Mouse (Mus musculus) limb, embryonic 11.5 days (tissue): ENCODE data around the gene Apoc2. TPM values are rescaled to one million over a fixed set of nuclear protein-coding genes. Genes with fewer than 3 reads are reported as not detected.
A peak's percentile ranks its signal among the peaks of the same experiment; 100 is the strongest.

ENCODE experiments used
- ATAC-seq: fragments of 200-750 bp; cut with Nextera tagmentation; 2 replicates; pipeline ENCODE4 v1.8.0; 2017; ENCODE audit warnings: low read depth; ENCODE audit not compliant: insufficient number of reproducible peaks, low FRiP score, low TSS enrichment
- DNase-seq: peaks from one replicate; pipeline ENCODE4 v3.0.0-alpha.2; 2015; ENCODE audit warnings: low spot score
- H3K27ac ChIP-seq: fragments of 300-500 bp; sonication (generic); replicated peaks from 2 replicates; pipeline ENCODE4 v1.5.1; 2014; ENCODE audit warnings: low read depth, mild to moderate bottlenecking, low read length
- H3K27me3 ChIP-seq: fragments of 300-500 bp; sonication (generic); 2 replicates; pipeline ENCODE4 v1.6.1; 2014; ENCODE audit warnings: mild to moderate bottlenecking, low read length, mixed read lengths; ENCODE audit not compliant: control insufficient read depth, insufficient read depth
- H3K36me3 ChIP-seq: fragments of 300-500 bp; sonication (generic); 2 replicates; pipeline ENCODE4 v1.6.1; 2014; ENCODE audit warnings: mild to moderate bottlenecking, low read length, moderate library complexity, mixed read lengths; ENCODE audit not compliant: control insufficient read depth, insufficient read depth
- H3K4me1 ChIP-seq: fragments of 300-500 bp; sonication (generic); 2 replicates; pipeline ENCODE4 v1.6.1; 2014; ENCODE audit warnings: low read length, mixed read lengths; ENCODE audit not compliant: control insufficient read depth, insufficient read depth
- H3K4me2 ChIP-seq: fragments of 300-500 bp; sonication (generic); 2 replicates; pipeline ENCODE4 v1.6.1; 2014; ENCODE audit warnings: low read depth, mild to moderate bottlenecking, moderate library complexity; ENCODE audit not compliant: severe bottlenecking
- H3K4me3 ChIP-seq: fragments of 300-500 bp; sonication (generic); 2 replicates; pipeline ENCODE4 v1.5.1; 2014; ENCODE audit warnings: low read depth, low read length
- H3K9ac ChIP-seq: fragments of 300-500 bp; sonication (generic); 2 replicates; pipeline ENCODE4 v1.6.1; 2014; ENCODE audit warnings: mild to moderate bottlenecking, low read length
- H3K9me3 ChIP-seq: fragments of 300-500 bp; sonication (generic); 2 replicates; pipeline ENCODE4 v1.6.1; 2016; ENCODE audit warnings: low read length; ENCODE audit not compliant: control insufficient read depth
- WGBS: fragments of 180-500 bp; shearing (Covaris S2); extraction: QIAGEN DNeasy Blood & Tissue Kit; methylation state at CpG from one replicate; pipeline ENCODE4 v1.1.7; 2014; 5-methylcytosine and 5-hydroxymethylcytosine counted together
- polyA plus RNA-seq: library from polyadenylated mRNA; unstranded; fragments of >200 nt; fragmentation: Nextera tagmentation; extraction: Ambion mirVana; gene quantifications from 2 replicates; pipeline ENCODE4 v1.2.1, GENCODE M21; 2014

Gene Apoc2
- polyA plus RNA-seq, 1 experiment from 2014 or later: 0.77 TPM

GRCm38 (mm10) chr7:19634591-19634990 is 43.1 kb downstream of the Apoc2 start:
- Histone ChIP-seq H3K9ac (no peak overlapping the region), H3K27ac (no peak overlapping the region), H3K9me3 (no peaks in the 10 kb centered on the region), H3K4me1 (0 out of 2 replicates have a peak, but pooled peaks cover 2% of the 10 kb centered on the region), H3K36me3 (peaks cover 35% of the 10 kb centered on the region), H3K4me3 (no peak overlapping the region), H3K4me2 (no peak overlapping the region), H3K27me3 (no peaks in the 10 kb centered on the region)
- no peak for DNase-seq
- 91% methylated on average over 2 of the region's 2 CpGs for WGBS
- ATAC-seq: no peak

- WGBS: 90% methylated on average over 15 of the region's 15 CpGs
These were observed 43.9 kb downstream of the Apoc2 start for GRCm38 (mm10) chr7:19633855-19634254.

DNA sequence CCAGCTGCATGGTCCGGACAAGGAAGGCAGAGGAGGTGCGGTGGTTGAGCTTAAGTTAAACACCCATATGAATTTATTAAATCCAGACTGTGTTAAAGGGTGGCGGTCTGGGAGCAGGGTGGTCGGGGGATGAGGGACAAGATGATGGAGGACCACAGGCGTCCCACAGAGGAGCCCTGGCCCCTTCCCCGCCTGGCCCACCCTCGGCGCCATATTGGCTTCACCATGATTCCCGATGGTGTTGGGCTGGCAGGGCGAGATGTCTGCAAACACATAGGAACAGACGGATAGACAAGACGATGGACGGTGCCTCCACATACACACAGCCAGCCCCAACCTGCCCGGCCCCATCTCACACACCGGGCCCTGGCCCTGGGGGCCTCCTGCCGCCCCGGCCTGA is 44.5 kb downstream of the Apoc2 start:
- Histone ChIP-seq H3K4me1 (0 out of 2 replicates have a peak, but pooled peaks cover 2% of the 10 kb centered on the region), H3K27ac (no peak overlapping the region), H3K9ac (no peak overlapping the region), H3K27me3 (no peaks in the 10 kb centered on the region), H3K4me3 (no peak overlapping the region), H3K9me3 (no peaks in the 10 kb centered on the region), H3K36me3 (peaks cover 29% of the 10 kb centered on the region), H3K4me2 (no peak overlapping the region)
- ATAC-seq: no peak
- 96% methylated on average over 17 of the region's 17 CpGs for WGBS
- no peak for DNase-seq

More at GRCm38 (mm10) chr7:19633855-19634254, 43.9 kb downstream of the Apoc2 start:
- Histone ChIP-seq H3K9me3 (no peaks in the 10 kb centered on the region), H3K4me3 (no peak overlapping the region), H3K4me1 (0 out of 2 replicates have a peak, but pooled peaks cover 2% of the 10 kb centered on the region), H3K36me3 (peaks cover 35% of the 10 kb centered on the region), H3K27ac (no peak overlapping the region), H3K4me2 (no peak overlapping the region), H3K9ac (no peak overlapping the region), H3K27me3 (no peaks in the 10 kb centered on the region)
- DNase-seq (no peak), ATAC-seq (no peak)

- no peak for DNase-seq
- H3K27ac ChIP-seq: no peak overlapping the region
- H3K27me3 ChIP-seq: no peaks in the 10 kb centered on the region
- no peaks in the 10 kb centered on the region for H3K9me3 ChIP-seq
- H3K4me2 ChIP-seq: no peak overlapping the region
- ATAC-seq: no peak
- 0 out of 2 replicates have a peak, but pooled peaks cover 2% of the 10 kb centered on the region for H3K4me1 ChIP-seq
- H3K36me3 ChIP-seq: peaks cover 29% of the 10 kb centered on the region
- no peak overlapping the region for H3K4me3 ChIP-seq
- no peak overlapping the region for H3K9ac ChIP-seq
These were observed 45.0 kb downstream of the Apoc2 start for GRCm38 (mm10) chr7:19632720-19633119.

- Histone ChIP-seq H3K27me3 (no peaks in the 10 kb centered on the region), H3K36me3 (peaks cover 28% of the 10 kb centered on the region), H3K9ac (no peak overlapping the region), H3K4me3 (no peak overlapping the region), H3K4me1 (0 out of 2 replicates have a peak, but pooled peaks cover 2% of the 10 kb centered on the region), H3K9me3 (no peaks in the 10 kb centered on the region), H3K27ac (no peak overlapping the region), H3K4me2 (no peak overlapping the region)
- DNase-seq (no peak), ATAC-seq (no peak)
These were observed 45.5 kb downstream of the Apoc2 start for GRCm38 (mm10) chr7:19632275-19632674.

DNA sequence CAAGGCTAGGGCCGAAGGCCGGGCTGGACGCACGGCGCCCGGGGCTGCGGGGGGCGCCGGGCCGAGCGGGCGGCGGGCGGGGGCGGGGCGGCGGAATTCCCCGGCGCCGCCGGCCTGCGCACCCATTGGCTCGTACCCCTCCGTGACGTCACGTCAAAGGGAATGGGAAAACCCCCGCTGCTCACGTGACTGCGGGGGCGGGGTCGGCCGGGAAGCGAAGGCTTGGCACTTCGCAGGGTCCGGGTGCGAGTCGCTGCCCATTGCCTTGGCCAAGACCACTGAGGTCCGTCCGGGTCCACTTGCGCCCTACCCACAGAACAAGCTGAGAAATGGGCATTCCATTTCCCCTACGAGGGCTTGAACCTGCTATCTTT is 48.4 kb downstream of the Apoc2 start, which contains the start of gene Relb:
TSS of gene Relb (minus strand) at position 78 of the 374 bp plus-strand sequence.
- no peaks in the 10 kb centered on the region for H3K9me3 ChIP-seq
- H3K27ac ChIP-seq: peak within 1 kb of the TSS; percentile 59; the same call in 1 of the 2 replicates
- peak within 1 kb of the TSS; percentile 90 for H3K4me2 ChIP-seq
- under 1% methylated on average over 27 of the region's 41 CpGs for WGBS
- ATAC-seq: no peak; the same call in none of the 2 replicates
- H3K4me3 ChIP-seq: peak within 1 kb of the TSS; percentile 61
- DNase-seq: peak; percentile 92
- H3K4me1 ChIP-seq: 0 out of 2 replicates have a peak, but pooled peaks cover 2% of the 10 kb centered on the region
- H3K9ac ChIP-seq: peak within 1 kb of the TSS; percentile 35
- H3K27me3 ChIP-seq: no peaks in the 10 kb centered on the region
- H3K36me3 ChIP-seq: peaks cover 9% of the 10 kb centered on the region; the same call in 1 of the 2 replicates

DNA sequence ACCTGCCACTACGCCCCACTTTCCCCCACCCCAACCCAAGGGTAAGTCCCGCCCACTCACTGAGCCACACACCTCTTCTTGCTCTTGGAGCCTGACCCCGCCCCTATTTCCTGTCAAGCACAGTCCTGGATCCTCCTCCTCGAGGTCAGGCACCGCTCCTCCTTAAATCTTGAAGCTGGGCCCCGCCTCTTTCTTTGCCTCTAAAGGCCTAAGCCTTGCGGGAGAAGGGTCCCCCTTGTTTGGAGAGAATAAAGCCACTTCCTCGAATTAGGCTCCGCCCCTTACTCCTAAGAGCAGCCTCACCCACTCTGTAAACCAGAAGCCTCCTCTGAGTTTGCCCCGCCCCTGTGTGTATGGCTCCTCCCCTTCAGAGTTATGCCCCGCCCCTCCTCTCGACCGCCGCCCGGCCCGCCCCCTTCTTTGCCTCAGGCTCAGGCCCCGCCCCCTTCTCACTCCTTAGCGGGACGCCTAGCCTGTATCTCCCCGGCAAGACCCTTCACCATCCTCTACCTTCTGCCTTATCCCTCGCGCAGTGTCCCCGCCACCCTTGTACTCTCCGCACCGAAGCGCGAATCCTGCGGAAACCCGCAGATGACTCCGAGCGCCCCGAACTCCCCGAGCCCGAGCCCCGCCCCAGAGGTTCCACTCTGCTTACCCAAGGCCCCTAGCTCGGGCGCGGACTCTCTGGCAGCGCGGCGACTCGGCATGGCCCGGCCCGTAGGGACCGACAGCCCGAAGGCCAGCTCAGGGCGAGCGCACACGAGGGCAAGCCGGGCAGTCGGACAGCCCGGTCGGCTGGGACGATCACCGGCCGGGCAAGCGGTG is 49.0 kb downstream of the Apoc2 start:
- Histone ChIP-seq H3K4me3 (peak overlapping the region; percentile 61), H3K4me1 (0 out of 2 replicates have a peak, but pooled peaks cover 2% of the 10 kb centered on the region), H3K36me3 (peaks cover 7% of the 10 kb centered on the region; the same call in 1 of the 2 replicates), H3K9ac (peak overlapping the region; percentile 35), H3K27ac (peak overlapping the region; percentile 59; the same call in 1 of the 2 replicates), H3K9me3 (no peaks in the 10 kb centered on the region), H3K27me3 (no peaks in the 10 kb centered on the region), H3K4me2 (peak overlapping the region; percentile 90)
- DNase-seq: peak; percentile 92
- ATAC-seq: peak; percentile 90
- 2% methylated on average over 56 of the region's 57 CpGs for WGBS

DNA sequence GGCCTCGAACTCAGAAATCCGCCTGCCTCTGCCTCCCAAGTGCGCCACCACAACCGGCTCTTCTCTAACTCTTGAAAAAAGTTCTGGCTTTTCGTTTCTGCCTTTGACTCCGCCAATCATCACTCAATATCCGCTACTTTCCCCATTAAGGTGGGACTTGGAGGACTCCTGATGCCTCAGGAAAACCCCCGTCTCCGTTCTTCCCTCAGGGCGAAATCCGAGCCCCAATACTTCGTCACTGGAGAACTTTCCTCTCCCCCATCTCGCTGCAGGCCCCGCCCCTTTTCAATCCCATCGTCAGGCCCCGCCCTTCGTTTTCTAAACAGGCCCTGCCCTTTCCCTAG is 49.6 kb downstream of the Apoc2 start:
- 0 out of 2 replicates have a peak overlapping the region, but pooled peaks have one; percentile 14 for H3K27ac ChIP-seq
- DNase-seq (peak; percentile 86), ATAC-seq (peak; percentile 2; the same call in 1 of the 2 replicates)
- H3K4me2 ChIP-seq: peak overlapping the region; percentile 90
- peaks cover 7% of the 10 kb centered on the region; the same call in 1 of the 2 replicates for H3K36me3 ChIP-seq
- no peaks in the 10 kb centered on the region for H3K27me3 ChIP-seq
- 0 out of 2 replicates have a peak overlapping the region, but pooled peaks have one; percentile 17 for H3K9ac ChIP-seq
- H3K4me1 ChIP-seq: 0 out of 2 replicates have a peak, but pooled peaks cover 2% of the 10 kb centered on the region
- peak overlapping the region; percentile 61 for H3K4me3 ChIP-seq
- 14% methylated on average over 17 of the region's 17 CpGs for WGBS
- no peaks in the 10 kb centered on the region for H3K9me3 ChIP-seq
